Mouse (Mus musculus): ENCODE measurements around the gene Gm20388. TPM values are rescaled to one million over a fixed set of nuclear protein-coding genes. Genes with fewer than 3 reads are reported as not detected.

Gm20388 gene
- polyA plus RNA-seq, 1 experiment from 2014 or later, result not detected

- DNase-seq (ENCODE audit: low spot score), result no peak
- H3K9ac ChIP-seq (ENCODE audit: low read length), result no peak overlapping the region
- ATAC-seq (ENCODE audit: low FRiP score, low TSS enrichment), result no peak
- H3K27me3 ChIP-seq (ENCODE audit: control insufficient read depth, insufficient read depth, low read length), result no peaks in the 10 kb centered on the region
- TF ChIP-seq CTCF (IDR thresholded peaks at IDR 0.05; ENCODE audit: low read depth), result no peak
- no peak for TF ChIP-seq EP300 (optimal IDR thresholded peaks at IDR 0.05)
- no peaks in the 10 kb centered on the region for H3K9me3 ChIP-seq (ENCODE audit: control insufficient read depth, low read length)
- WGBS, result 59% methylated on average over 14 of the region's 14 CpGs
- H3K4me1 ChIP-seq (replicated peaks; ENCODE audit: control insufficient read depth, insufficient read depth), result no peaks in the 10 kb centered on the region
- H3K27ac ChIP-seq (replicated peaks), result no peak overlapping the region
- no peak overlapping the region for H3K4me3 ChIP-seq (ENCODE audit: low read depth, low read length)
- no peaks in the 10 kb centered on the region for H3K36me3 ChIP-seq (ENCODE audit: control insufficient read depth, insufficient read depth, low read length)
- H3K4me2 ChIP-seq (replicated peaks; ENCODE audit: low read depth), result no peak overlapping the region
Measured at GRCm38 (mm10) chr8:123199864-123200263, 3289.2 kb downstream of the Gm20388 start.

DNA sequence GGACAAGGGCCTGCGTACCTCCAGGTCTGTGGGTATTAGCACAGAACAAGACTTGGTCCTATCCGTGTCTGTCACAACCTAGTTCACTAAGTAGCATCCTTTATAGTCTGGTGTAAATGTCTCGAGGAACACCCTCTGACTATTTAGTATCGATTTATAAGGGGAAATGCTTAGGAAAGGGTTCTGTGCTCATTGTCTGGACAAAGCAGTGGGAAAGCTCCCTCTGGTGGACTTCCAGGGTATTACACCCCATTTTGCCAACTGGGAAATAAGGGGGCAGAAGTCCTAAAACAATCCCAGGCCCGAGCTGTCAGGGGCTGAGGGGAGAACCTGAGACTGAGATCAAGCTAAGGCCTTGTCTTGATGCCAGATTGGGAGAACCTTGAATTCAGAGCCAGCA lies 3291.6 kb downstream of the Gm20388 start:
- 22% methylated on average over 5 of the region's 5 CpGs for WGBS
- no peak overlapping the region for H3K4me3 ChIP-seq (ENCODE audit: low read depth, low read length)
- no peak overlapping the region for H3K4me2 ChIP-seq (replicated peaks; ENCODE audit: low read depth)
- no peak overlapping the region for H3K27ac ChIP-seq (replicated peaks)
- 0 out of 2 replicates have a peak, but pooled peaks cover 3% of the 10 kb centered on the region for H3K36me3 ChIP-seq (ENCODE audit: control insufficient read depth, insufficient read depth, low read length)
- no peak overlapping the region for H3K9ac ChIP-seq (ENCODE audit: low read length)
- H3K27me3 ChIP-seq (ENCODE audit: control insufficient read depth, insufficient read depth, low read length), result no peaks in the 10 kb centered on the region
- ATAC-seq (ENCODE audit: low FRiP score, low TSS enrichment), result no peak
- no peaks in the 10 kb centered on the region for H3K4me1 ChIP-seq (replicated peaks; ENCODE audit: control insufficient read depth, insufficient read depth)
- peak; percentile 75 for DNase-seq (ENCODE audit: low spot score)
- H3K9me3 ChIP-seq (ENCODE audit: control insufficient read depth, low read length), result no peaks in the 10 kb centered on the region
- TF ChIP-seq CTCF (IDR thresholded peaks at IDR 0.05; ENCODE audit: low read depth) (peak; percentile 97), EP300 (optimal IDR thresholded peaks at IDR 0.05) (no peak)

DNA sequence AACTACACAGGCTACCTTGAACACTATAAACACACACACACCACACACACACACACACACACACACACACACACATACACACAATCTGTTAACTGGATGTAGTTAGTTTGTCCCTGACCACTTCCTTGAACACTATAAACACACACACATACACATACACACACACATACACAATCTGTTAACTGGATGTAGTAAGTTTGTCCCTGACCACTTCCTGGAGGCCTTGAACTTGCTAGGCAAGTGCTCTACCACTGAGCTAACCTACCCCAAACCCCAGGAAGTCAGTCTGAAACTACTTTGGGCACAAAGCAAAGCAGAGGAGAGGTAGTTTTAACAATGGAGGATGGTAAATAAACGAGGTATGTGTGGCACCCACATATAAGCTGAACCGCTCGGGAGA lies 3292.9 kb downstream of the Gm20388 start:
- H3K27ac ChIP-seq (replicated peaks), result no peak overlapping the region
- H3K4me2 ChIP-seq (replicated peaks; ENCODE audit: low read depth), result no peak overlapping the region
- 0 out of 2 replicates have a peak, but pooled peaks cover 3% of the 10 kb centered on the region for H3K36me3 ChIP-seq (ENCODE audit: control insufficient read depth, insufficient read depth, low read length)
- 76% methylated on average over 3 of the region's 3 CpGs for WGBS
- ATAC-seq (ENCODE audit: low FRiP score, low TSS enrichment) (peak; percentile 75), DNase-seq (ENCODE audit: low spot score) (peak; percentile 44)
- H3K9me3 ChIP-seq (ENCODE audit: control insufficient read depth, low read length), result no peaks in the 10 kb centered on the region
- H3K4me3 ChIP-seq (ENCODE audit: low read depth, low read length), result no peak overlapping the region
- H3K4me1 ChIP-seq (replicated peaks; ENCODE audit: control insufficient read depth, insufficient read depth), result no peaks in the 10 kb centered on the region
- TF ChIP-seq EP300 (optimal IDR thresholded peaks at IDR 0.05) (no peak), CTCF (IDR thresholded peaks at IDR 0.05; ENCODE audit: low read depth) (no peak)
- no peaks in the 10 kb centered on the region for H3K27me3 ChIP-seq (ENCODE audit: control insufficient read depth, insufficient read depth, low read length)
- H3K9ac ChIP-seq (ENCODE audit: low read length), result no peak overlapping the region

DNA sequence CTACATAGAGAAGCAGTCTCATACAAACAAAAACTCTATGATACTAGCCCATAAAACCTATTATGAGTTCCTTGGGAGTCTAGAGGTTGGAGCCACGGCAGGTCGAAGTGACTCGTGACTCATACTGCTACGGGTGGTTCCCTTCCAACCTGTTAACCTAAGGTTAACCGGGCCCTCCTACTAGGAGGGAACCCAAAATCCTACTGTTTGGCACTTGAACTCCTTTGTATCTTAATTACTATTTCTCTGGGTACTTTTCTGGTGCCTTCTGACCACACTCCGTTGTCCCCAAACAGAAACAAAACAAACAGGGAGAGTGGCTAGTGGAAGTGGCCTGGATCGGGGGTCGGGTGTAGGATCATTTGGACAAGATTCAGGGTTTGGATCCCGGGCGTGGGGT lies 3301.2 kb downstream of the Gm20388 start:
- Histone ChIP-seq H3K4me1 (replicated peaks; ENCODE audit: control insufficient read depth, insufficient read depth) (peaks cover 8% of the 10 kb centered on the region; the same call in 1 of the 2 replicates), H3K9ac (ENCODE audit: low read length) (peak overlapping the region; percentile 92), H3K27ac (replicated peaks) (peak overlapping the region; percentile 81), H3K27me3 (ENCODE audit: control insufficient read depth, insufficient read depth, low read length) (no peaks in the 10 kb centered on the region), H3K4me3 (ENCODE audit: low read depth, low read length) (peak overlapping the region; percentile 81), H3K4me2 (replicated peaks; ENCODE audit: low read depth) (peak overlapping the region; percentile 88), H3K36me3 (ENCODE audit: control insufficient read depth, insufficient read depth, low read length) (peaks cover 9% of the 10 kb centered on the region), H3K9me3 (ENCODE audit: control insufficient read depth, low read length) (no peaks in the 10 kb centered on the region)
- TF ChIP-seq CTCF (IDR thresholded peaks at IDR 0.05; ENCODE audit: low read depth) (no peak), EP300 (optimal IDR thresholded peaks at IDR 0.05) (no peak)
- ATAC-seq (ENCODE audit: low FRiP score, low TSS enrichment) (peak; percentile 48; the same call in 1 of the 2 replicates), DNase-seq (ENCODE audit: low spot score) (no peak)
- 30% methylated on average over 10 of the region's 10 CpGs for WGBS

DNA sequence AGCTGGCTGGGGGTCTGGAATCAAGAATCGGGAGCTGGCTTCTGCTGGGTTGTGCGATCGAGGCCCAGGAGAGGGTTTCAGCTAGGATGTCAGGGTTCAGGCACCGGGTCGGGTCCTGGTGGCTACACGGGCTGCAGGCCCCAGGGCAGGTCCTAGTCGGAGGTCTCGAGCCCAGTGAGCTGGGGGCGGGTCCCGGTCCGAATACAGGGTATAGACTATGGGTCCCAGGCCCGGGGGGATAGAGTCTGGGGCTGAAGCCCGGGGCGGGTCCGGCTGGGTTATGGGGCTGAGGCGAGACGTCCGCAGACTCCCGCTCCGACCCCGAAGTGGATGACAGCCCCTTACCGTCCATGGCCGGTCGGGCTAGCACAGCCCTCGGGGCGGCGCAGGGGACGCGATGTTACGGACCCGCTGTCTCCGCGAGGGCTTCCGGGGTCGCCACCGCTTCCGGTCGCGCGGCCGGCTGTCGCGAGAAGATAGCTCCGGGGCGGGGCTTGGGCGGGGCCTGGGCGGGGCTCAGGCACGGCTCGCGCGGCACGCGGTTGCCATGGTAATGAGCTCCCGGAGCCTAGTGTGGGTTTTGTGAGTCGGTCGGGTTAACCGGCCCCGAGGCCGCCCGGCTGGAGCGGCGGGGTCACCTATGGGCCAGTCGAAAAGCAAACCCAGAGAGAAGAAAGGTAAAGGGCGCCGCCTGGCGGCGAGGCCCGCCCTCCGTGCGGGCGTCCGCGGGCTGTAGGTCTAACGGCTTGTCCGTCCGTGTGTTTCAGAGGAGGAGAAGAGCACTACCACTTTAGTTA lies 3301.9 kb downstream of the Gm20388 start, which contains the start of the genes Chmp1a and Spata33:
TSS of gene Chmp1a (minus strand) at position 443 of the 797 bp plus-strand sequence.
TSS of gene Spata33 (plus strand) at position 512 of the 797 bp plus-strand sequence.
- H3K9me3 ChIP-seq (ENCODE audit: control insufficient read depth, low read length), result no peaks in the 10 kb centered on the region
- DNase-seq (ENCODE audit: low spot score) (peak; percentile 98), ATAC-seq (ENCODE audit: low FRiP score, low TSS enrichment) (peak; percentile 93)

More for the DNA sequence above, 3301.9 kb downstream of the Gm20388 start, which contains the start of the genes Chmp1a and Spata33:
- Histone ChIP-seq H3K4me3 (ENCODE audit: low read depth, low read length) (peak within 1 kb of the TSS; percentile 81), H3K4me2 (replicated peaks; ENCODE audit: low read depth) (peak within 1 kb of the TSS; percentile 88), H3K4me1 (replicated peaks; ENCODE audit: control insufficient read depth, insufficient read depth) (peaks cover 8% of the 10 kb centered on the region; the same call in 1 of the 2 replicates), H3K36me3 (ENCODE audit: control insufficient read depth, insufficient read depth, low read length) (peaks cover 6% of the 10 kb centered on the region), H3K9ac (ENCODE audit: low read length) (peak within 1 kb of the TSS; percentile 92), H3K27me3 (ENCODE audit: control insufficient read depth, insufficient read depth, low read length) (no peaks in the 10 kb centered on the region), H3K27ac (replicated peaks) (peak within 1 kb of the TSS; percentile 81)
- TF ChIP-seq EP300 (optimal IDR thresholded peaks at IDR 0.05) (peak; percentile 96), CTCF (IDR thresholded peaks at IDR 0.05; ENCODE audit: low read depth) (peak; percentile 73)
- WGBS, result under 1% methylated on average over 76 of the region's 76 CpGs
